Mouse (Mus musculus) lung, postnatal 10 days (tissue): ENCODE measurements around the gene Arhgef39.
A peak's percentile ranks its signal among the peaks of the same experiment; 100 is the strongest.

Source experiments
- DNase-seq: peaks from one replicate; pipeline ENCODE4 v3.0.0; 2021

The Arhgef39 gene

DNA sequence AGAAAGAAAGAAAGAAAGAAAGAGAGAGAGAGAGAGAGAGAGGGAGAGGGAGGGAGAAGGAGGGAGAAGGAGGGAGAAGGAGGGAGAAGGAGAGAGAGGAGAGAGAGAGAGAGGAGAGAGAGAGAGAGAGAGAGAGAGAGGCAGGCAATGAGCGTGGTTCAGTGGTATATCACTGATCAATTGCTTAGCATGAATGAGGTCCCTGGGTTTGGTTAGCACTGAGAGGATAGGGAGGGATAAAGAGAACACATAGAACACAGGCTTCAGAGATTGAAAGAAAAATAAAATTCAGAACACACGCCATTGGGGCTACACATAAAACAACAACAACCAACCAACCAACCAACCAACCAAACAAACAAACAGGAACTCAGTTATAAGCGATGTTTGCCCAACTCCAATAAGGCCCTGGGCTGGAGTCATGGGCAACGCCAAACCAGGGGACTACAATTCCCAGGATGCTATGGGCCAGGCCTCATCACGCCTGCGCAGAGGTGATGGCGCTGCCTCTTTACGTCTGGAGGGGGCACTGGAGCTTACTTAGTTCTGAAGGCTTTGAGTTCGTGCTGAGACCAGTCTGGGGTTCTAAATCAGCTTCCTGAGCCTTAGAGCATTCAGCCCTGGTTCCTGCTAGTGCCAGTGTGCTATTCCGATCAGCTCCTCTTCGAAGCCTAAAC lies 21.5 kb downstream of the Arhgef39 start:
- peak; percentile 94 for DNase-seq

DNA sequence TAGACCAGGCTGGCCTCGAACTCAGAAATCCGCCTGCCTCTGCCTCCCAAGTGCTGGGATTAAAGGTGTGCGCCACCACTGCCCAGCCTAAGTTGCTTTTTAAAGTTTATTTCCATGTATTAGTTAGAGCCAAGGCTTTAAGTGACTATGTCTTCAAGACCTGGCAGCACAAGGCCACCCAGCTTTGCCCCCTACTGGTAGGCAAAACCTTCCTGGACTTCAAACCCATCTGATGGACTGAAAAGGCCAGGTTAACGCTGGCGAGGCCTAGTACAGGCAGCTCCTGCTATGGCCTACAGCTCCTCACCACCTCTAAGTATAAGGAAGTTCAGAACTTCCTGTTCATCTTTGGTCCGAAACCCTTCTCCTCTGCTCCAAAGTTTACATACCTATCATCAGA lies 22.9 kb downstream of the Arhgef39 start:
- no peak for DNase-seq

DNA sequence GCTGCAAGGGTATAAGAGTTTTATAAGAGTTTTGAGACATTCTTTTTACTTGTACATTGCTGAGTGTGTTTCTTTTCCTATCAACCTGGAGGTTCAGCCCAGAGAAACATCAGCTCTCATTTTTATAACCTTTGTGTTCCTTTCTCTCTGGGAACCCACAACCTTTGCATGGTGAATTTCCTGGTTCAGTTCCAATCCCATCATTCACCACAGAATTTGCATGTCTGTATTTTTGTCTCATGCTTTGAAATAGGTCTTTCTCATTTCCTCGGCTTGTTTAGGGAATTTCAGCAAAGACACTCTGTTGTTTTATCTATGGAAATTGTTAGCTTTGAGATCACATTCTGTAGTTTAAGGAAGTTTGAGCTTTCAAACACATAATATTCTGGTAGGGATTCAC lies 25.9 kb downstream of the Arhgef39 start:
- DNase-seq: no peak

DNA sequence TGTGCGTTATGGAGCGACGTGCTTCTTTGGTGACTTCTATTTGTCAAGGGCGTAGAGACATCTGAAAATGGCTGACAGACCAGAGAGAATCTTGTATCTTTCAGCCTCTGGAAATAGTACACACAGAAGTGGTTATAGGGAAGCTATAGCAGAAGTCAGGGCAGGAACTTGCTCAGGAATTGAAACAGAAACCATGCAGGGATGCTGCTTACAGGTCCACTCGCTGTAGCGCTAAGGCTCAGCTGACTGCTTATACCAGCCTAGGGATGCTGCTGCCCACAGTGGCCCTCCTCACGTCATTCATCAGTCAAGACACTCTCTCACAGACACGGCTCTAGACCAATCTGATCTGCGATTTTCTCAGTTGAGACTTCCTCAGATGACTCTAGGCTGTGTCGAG lies 29.2 kb downstream of the Arhgef39 start:
- no peak for DNase-seq

DNA sequence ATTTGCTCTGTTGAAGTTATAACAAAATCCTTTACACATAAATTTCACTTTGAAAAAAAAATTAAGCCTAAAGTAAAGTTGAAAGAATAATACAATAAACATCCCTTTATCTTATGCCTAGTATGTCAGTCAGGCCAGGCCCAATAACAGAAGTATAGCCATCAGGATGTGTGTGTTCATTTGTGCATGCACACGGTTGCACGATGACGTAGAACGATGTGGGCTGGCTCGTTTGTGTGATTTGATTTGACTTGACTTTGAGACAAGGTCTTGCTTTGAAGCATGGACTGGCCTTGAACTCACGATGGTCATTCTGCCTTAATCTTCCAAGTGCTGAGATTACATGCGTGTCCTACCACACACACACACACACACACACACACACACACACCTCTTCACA lies 32.6 kb downstream of the Arhgef39 start:
- no peak for DNase-seq

DNA sequence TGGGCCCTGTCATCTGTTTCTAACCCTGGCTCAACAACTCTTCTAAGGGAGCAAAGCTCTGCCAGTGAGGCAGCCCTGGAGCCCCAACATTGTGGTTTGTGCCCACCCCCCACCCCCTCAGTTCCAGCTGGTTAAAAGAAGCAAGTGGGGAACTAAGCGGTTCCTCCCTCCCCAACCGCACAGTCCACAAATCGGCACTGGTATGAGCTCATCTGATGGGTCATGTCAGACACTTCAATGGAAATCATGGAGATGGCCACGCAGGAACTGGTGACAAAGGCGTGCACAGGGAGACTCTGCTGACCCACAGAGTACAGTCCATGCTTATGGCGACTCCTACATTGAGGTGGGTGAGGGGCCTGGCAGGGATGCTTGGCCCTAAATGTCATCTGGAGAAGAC lies 33.6 kb downstream of the Arhgef39 start:
- DNase-seq: no peak

DNA sequence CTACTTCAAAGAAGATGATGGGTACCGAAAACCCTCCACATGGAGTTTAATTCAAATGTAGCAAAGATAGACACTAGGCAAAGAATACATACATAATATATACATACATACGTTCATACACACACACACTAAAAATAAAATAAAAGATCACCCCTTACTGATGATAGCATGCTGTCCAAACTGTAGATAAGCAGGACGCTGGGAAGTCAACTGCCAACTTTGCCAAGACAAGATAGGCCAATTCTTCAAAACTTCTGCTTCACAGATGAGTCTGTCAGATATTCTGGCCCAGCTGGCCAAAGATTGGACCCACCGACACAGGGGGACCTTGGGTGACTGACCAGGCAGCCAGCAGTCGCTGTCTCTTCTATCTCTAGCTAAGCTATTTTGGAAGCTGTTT lies 36.4 kb downstream of the Arhgef39 start:
- DNase-seq: no peak

DNA sequence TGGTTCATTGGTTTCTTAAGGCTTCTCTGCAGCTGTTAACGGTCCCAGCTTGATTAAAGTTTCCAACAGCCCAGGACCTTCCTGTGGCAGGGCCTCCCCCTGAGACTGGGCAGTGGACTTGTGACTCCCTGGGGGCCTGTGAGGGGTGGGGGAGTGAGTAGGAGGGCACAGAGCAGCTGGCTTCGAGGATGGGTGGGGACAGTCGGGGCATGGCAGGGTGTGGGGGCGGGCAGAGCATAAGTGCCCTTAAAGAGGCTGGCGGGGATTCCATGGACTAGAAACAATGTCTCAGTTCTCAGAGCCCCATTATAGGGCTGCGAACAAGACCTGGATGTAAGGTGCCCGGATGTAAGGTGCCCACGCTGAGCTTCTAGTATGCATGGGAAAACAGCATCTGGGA lies 42.4 kb downstream of the Arhgef39 start:
- no peak for DNase-seq

DNA sequence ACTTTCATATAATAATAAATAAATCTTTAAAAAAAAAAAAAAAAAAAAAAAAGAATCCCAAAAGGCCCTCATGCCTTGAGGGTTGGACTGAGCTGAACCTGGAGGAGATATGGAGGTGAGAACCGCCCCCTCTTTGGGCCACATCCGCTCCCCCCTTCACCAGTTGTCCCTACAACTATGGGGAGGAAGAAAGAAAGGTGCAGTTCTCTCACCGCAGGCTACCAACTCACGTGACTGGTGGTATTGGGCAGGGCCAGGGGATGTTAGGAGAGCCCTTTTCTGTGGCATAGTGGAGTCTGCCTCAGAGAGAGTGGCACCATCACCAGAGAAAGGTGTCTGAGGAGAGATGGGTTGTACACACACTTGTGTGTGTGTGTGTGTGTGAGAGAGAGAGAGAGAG lies 43.0 kb downstream of the Arhgef39 start:
- DNase-seq: no peak

DNA sequence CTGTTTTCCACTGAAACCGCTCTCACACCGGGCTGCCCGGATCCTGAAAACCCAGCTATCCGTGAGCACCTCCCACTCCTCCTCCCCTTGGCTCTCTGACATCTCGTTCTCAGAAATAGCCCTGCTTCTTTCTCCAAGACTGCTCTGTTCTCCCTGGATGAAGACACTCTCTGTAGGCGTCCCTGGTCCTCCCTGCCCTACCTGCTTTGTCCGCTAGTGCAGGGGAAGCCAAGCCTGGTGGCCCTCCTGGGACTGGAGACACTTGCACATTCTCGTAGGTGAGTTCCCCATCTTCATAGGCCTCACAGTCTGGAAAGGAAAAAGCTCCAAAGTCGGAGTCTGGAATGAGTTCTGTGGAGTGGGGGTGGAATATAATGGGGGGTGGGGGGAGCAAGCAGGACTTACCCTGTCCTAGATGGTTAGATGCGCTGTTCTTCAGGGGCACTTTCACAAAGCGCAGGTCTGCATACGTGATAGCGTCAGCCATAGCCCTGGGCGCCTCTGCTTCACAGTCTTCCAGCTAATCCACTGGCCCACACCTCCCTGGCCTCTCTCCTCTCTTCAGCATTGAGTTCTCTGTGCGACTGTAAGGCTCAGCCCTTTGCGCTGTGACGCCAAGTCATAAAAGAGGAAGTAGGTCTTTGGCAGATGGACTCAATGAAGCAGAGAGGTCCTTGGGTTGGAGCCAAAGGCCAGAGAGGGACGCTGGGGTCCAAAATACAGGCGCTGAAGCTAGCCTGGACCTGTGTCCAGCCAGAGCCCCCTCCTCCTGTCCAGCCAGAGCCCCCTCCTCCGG lies 45.3 kb downstream of the Arhgef39 start, which contains the start of gene Cd72:
TSS of gene Cd72 (minus strand) at position 588 of the 796 bp plus-strand sequence.
- no peak for DNase-seq

DNA sequence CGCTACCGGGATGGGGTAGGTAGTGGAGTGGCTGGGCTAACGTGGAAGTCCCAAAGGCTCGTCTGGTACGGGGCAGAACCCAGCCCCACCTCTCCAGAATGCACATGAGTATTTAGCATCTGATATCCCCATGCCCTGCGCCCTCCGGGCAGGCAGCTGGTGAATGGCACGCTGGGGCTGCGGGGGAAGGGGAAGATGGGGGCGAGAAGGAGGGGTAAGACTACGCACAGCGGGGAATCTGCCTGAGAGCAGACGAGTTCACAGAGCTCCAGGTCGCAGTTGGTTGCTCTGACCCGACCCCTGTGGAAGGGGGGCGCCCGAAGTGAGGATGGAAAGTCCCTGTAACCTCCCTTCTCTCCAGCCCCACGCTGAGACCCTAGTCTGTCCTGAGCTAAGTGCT lies 46.1 kb downstream of the Arhgef39 start:
- DNase-seq: no peak

DNA sequence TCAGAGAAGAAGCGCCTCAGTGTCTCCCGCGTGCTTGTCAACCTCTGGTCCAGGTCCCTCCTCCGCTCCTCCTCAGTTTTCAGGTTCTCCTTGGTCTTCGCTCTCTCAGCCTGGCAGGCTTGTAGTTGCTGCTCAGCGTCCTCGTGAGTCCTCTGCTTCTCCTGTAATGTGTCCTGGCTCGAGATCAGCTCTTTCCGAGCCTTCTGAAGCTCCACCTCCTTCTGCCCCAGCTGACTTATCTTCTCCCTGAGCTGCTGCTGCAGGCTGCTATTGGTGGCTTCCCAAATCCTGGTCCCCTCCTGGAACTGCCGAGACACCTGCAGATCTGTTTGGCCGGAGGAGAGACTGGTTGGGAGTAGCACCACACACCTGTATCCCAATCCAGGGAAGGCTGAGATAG lies 47.2 kb downstream of the Arhgef39 start:
- DNase-seq: peak; percentile 50

DNA sequence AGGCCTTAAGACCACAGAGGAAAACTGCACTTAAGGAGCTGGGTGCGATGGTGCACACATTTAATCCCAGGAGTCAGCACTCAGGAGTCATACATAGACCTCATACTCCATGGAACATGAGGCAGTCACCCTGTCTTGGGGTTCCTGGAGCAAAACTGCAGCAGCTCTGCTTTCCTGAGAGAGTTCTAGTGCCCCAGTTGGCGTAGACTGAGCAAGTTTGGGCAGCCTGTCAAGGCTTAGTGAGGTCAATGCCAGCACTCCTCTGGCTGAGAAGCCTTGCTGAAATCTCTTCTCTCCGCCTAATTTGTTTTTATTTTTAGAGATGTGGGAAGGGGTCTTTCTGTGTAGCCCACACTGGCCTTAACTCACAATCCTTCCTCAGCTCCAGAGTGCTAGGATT lies 50.9 kb downstream of the Arhgef39 start:
- DNase-seq: no peak

DNA sequence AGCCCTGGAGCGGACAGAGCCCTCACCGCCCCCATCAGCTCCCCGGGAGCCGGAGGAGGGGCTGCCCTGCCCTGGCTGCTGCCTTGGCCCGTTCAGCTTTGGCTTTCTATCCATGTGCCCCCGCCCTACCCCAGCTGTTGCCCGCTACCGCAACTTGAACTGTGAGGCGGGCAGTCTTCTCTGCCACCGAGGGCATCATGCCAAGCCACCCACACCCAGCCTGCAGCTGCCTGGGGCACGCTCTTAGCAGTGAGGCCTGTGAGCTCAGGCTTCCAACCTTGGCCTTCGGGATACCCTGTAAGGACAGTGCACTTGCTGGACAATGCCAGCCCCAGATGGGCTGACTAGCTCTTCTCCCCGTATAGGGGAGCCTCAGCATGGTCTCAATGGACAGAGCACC lies 52.2 kb downstream of the Arhgef39 start:
- DNase-seq: no peak
